Mouse (Mus musculus) cerebellum, postnatal 4 days (tissue): ENCODE measurements around the gene Tmco3.

Experiments
- DNase-seq, 2 experiments: peaks; one replicate each; pipeline ENCODE4 v3.0.0; 2022; ENCODE audit warnings: low spot score in 2 of 2, mixed read lengths in 1 of 2

Tmco3 gene

GRCm38 (mm10) chr8:13361865-13362264, 73.9 kb downstream of the Tmco3 start:
- no peak for DNase-seq
